Mouse (Mus musculus) brain, embryonic 14.5 days (tissue): Measurements from ENCODE around the gene Itpr1.

ENCODE experiments used
- CTCF ChIP-seq: fragments of 200-500 bp; IDR thresholded peaks from 2 replicates; pipeline ENCODE4 v1.5.1; 2012; ENCODE audit warnings: inconsistent platforms, mild to moderate bottlenecking, moderate library complexity, borderline replicate concordance; ENCODE audit not compliant: insufficient read depth, insufficient read length; ENCODE audit errors: extremely low read depth
- POLR2A ChIP-seq: fragments of 200-500 bp; IDR thresholded peaks from 2 replicates; pipeline ENCODE4 v1.6.1; 2012; ENCODE audit warnings: mild to moderate bottlenecking, inconsistent platforms, borderline replicate concordance; ENCODE audit not compliant: poor library complexity, insufficient read depth, insufficient read length, severe bottlenecking; ENCODE audit errors: extremely low read depth

GRCm38 (mm10) chr6:108477602-108478001 is 264.7 kb downstream of the Itpr1 start:
- TF ChIP-seq CTCF (no peak), POLR2A (no peak)
